25 mouse cellular contexts compared by ENCODE assay signal in genomic region chr1:92148527-92148926, GRCm38 (mm10). TPM values are rescaled to one million over a fixed set of nuclear protein-coding genes. Genes with fewer than 3 reads are reported as not detected.
DNase-seq lines count a peak whose midpoint lies in the region; ATAC-seq and TF ChIP-seq lines count a peak whose summit lies in the region.
"Had no signal": no experiment of that assay in that cellular context is flagged by ENCODE, and none has a peak within 500 bp of the region (broad histone marks: within the 10 kb centered on the region; RNA-seq: fewer than 3 reads in every experiment).

No protein-coding gene starts in this region.

- H3K4me3 ChIP-seq in MEL (ENCODE audit: control insufficient read depth in 1 of 2, insufficient read depth in 1 of 2, low read depth in 2 of 2, low read length in 2 of 2) = no peak overlapping the region
- H3K4me3 ChIP-seq in midbrain, embryonic 13.5 days (replicated peaks) = no peak overlapping the region
- H3K4me3 ChIP-seq: gastrocnemius, adult 2 months; heart, adult 2 months; heart, embryonic 10.5 days; heart, embryonic 13.5 days; hindbrain, embryonic 12.5 days; hindbrain, embryonic 15.5 days had no signal

- WGBS in midbrain, embryonic 13.5 days = 100% methylated on average over 1 of the region's 1 CpGs

- H3K79me2 ChIP-seq in MEL (ENCODE audit: control insufficient read depth, insufficient read depth, low read length, poor library complexity) = no peaks in the 10 kb centered on the region; the same call in 1 of the 2 replicates

- TF ChIP-seq EP300 in MEL (IDR thresholded peaks at IDR 0.05; ENCODE audit: low read depth in 1 of 2, low read length in 2 of 2) = peak in 1 of 2 experiments; percentile 24; a peak in 1 of 4 replicates

- no peak for TF ChIP-seq RAD21 in MEL (IDR thresholded peaks at IDR 0.05; ENCODE audit: low read depth, low read length)

- H3K9ac ChIP-seq in MEL (ENCODE audit: control insufficient read depth, low read depth, low read length, poor library complexity, severe bottlenecking) = no peak overlapping the region
- H3K9ac ChIP-seq in midbrain, embryonic 13.5 days (replicated peaks) = no peak overlapping the region
- H3K9ac ChIP-seq: forebrain, postnatal 0 days; heart, embryonic 13.5 days; hindbrain, embryonic 12.5 days; hindbrain, embryonic 15.5 days had no signal

- TF ChIP-seq CTCF in MEL (IDR thresholded peaks at IDR 0.05 in 2 of 3, conservative IDR thresholded peaks at IDR 0.05 in 1 of 3; ENCODE audit: control insufficient read depth in 1 of 3, insufficient read depth in 1 of 3, low read depth in 2 of 3, low read length in 3 of 3, poor library complexity in 1 of 3, severe bottlenecking in 1 of 3) = no peak

- peak; percentile 21 for DNase-seq in CD4-positive helper T cell, adult 2 months (ENCODE audit: low read depth, low spot score)
- peak; percentile 52 for DNase-seq in MEL (ENCODE audit: low read depth, low spot score)
- DNase-seq in induced T-regulatory cell, adult 2 months (ENCODE audit: low read depth) = peak; percentile 19
- peak; percentile 35 for DNase-seq in naive thymus-derived CD4-positive, alpha-beta T cell, adult 2 months (ENCODE audit: low read depth)
- DNase-seq in gastrocnemius, postnatal 14 days = no peak
- no peak for DNase-seq in urinary bladder, adult 18-20 months (ENCODE audit: low spot score in 2 of 2)
- DNase-seq: adrenal gland, adult 8-10 months; adrenal gland, postnatal 25 days; B cell, adult 2 months; cerebellum, adult 11-12 months; cerebellum, adult 8-10 months; cerebellum, postnatal 10 days; forebrain, postnatal 0 days; gastrocnemius, postnatal 25 days; heart, adult 2 months had no signal

- no peak for TF ChIP-seq POLR2A in MEL (IDR thresholded peaks at IDR 0.05; ENCODE audit: control insufficient read depth in 1 of 2, insufficient read depth in 1 of 2, low read depth in 1 of 2, low read length in 2 of 2, poor library complexity in 1 of 2)

- peaks cover 3 to 12% of the 10 kb centered on the region in 2 experiments for H3K4me1 ChIP-seq in MEL (ENCODE audit: control insufficient read depth in 1 of 2, insufficient read depth in 2 of 2, low read length in 2 of 2)
- peaks cover 12% of the 10 kb centered on the region; the same call in 1 of the 2 replicates for H3K4me1 ChIP-seq in midbrain, embryonic 13.5 days (replicated peaks)

- H3K27ac ChIP-seq in MEL (ENCODE audit: control insufficient read depth, low read depth, low read length) = no peak overlapping the region
- H3K27ac ChIP-seq in midbrain, embryonic 13.5 days = no peak overlapping the region
- H3K27ac ChIP-seq: gastrocnemius, adult 2 months; heart, adult 2 months; heart, embryonic 10.5 days; heart, embryonic 13.5 days; hindbrain, embryonic 12.5 days; hindbrain, embryonic 15.5 days had no signal

- no peaks in the 10 kb centered on the region for H3K27me3 ChIP-seq in MEL (ENCODE audit: control insufficient read depth in 1 of 2, insufficient read depth in 2 of 2, low read length in 2 of 2)
- H3K27me3 ChIP-seq in midbrain, embryonic 13.5 days = no peaks in the 10 kb centered on the region
- H3K27me3 ChIP-seq: heart, embryonic 13.5 days; hindbrain, embryonic 12.5 days; hindbrain, embryonic 15.5 days had no signal

- no peaks in the 10 kb centered on the region for H3K9me3 ChIP-seq in MEL (replicated peaks; ENCODE audit: insufficient read depth, low read length)
- H3K9me3 ChIP-seq in midbrain, embryonic 13.5 days = no peaks in the 10 kb centered on the region
- H3K9me3 ChIP-seq: heart, embryonic 10.5 days; heart, embryonic 13.5 days; hindbrain, embryonic 12.5 days; hindbrain, embryonic 15.5 days had no signal

- no peak for ATAC-seq in midbrain, embryonic 13.5 days
- ATAC-seq: activated CD4-positive, CD25-positive, alpha-beta regulatory T cell, adult 4 months; CD4-positive, CD25-positive, alpha-beta regulatory T cell, adult 4 months; forebrain, embryonic 14.5 days; forebrain, postnatal 0 days; intestine, embryonic 16.5 days had no signal

- H3K4me2 ChIP-seq in midbrain, embryonic 13.5 days (replicated peaks) = no peak overlapping the region
- H3K4me2 ChIP-seq: heart, embryonic 13.5 days; hindbrain, embryonic 12.5 days; hindbrain, embryonic 15.5 days had no signal

- intact Hi-C loops in gastrocnemius, postnatal 14 days (cut with DNase I; ENCODE audit: low total_unique reads) = no loop called here

- peaks cover 2 to 9% of the 10 kb centered on the region in 2 experiments for H3K36me3 ChIP-seq in MEL (ENCODE audit: control insufficient read depth in 1 of 2, insufficient read depth in 2 of 2, low read length in 2 of 2)
- H3K36me3 ChIP-seq in midbrain, embryonic 13.5 days = 0 out of 2 replicates have a peak, but pooled peaks cover 17% of the 10 kb centered on the region
- H3K36me3 ChIP-seq: hindbrain, embryonic 15.5 days had no signal

TF ChIP-seq in MEL, 35 proteins besides CTCF, POLR2A, EP300 and RAD21:
- peak; percentile 11; the same call in 1 of the 2 replicates for TF ChIP-seq TCF12 (IDR thresholded peaks at IDR 0.05; ENCODE audit: low read depth, low read length)
- TF ChIP-seq MAZ (IDR thresholded peaks at IDR 0.05; ENCODE audit: low read depth, low read length) = no peak
- peak; percentile 36; the same call in 1 of the 2 replicates for TF ChIP-seq GATA1 (IDR thresholded peaks at IDR 0.05; ENCODE audit: low read depth, low read length)
- TF ChIP-seq GABPA (IDR thresholded peaks at IDR 0.05; ENCODE audit: low read depth, low read length) = no peak
- TF ChIP-seq RCOR1 (IDR thresholded peaks at IDR 0.05; ENCODE audit: low read depth, low read length) = peak; percentile 38; the same call in 1 of the 2 replicates
- TF ChIP-seq ETS1 (IDR thresholded peaks at IDR 0.05; ENCODE audit: low read depth, low read length) = 0 out of 2 replicates have a peak, but pooled peaks have one; percentile 14

RNA-seq across cellular contexts. Expression of gene Hdac4, which starts 47.0 kb away (rescaled TPM):
- total RNA-seq in MEL (2012; rRNA removed) = 12.3 and 12.6 TPM in 2 replicates
- 10 to 100 TPM; 11.0 to 19.5 TPM for polyA plus RNA-seq in MEL (2012; ENCODE audit: insufficient read depth in 1 of 2, insufficient read length in 2 of 2, low read depth in 1 of 2, low replicate concordance in 2 of 2, missing spikeins in 1 of 2)
- polyA plus RNA-seq in midbrain, embryonic 13.5 days (2015; fragmentation: Nextera tagmentation; extraction: Ambion mirVana) = 24.3 and 25.6 TPM in 2 replicates
- total RNA-seq in gastrocnemius, postnatal 14 days (2021) = 10 to 100 TPM; 38.8 to 40.8 TPM

Comparison
In these comparisons a context has a peak if more than half of its experiments do, and no peak if none do; other contexts are left out.
1. DNase-seq: peak in CD4-positive helper T cell, adult 2 months (single experiment), MEL (single experiment), induced T-regulatory cell, adult 2 months (single experiment) and naive thymus-derived CD4-positive, alpha-beta T cell, adult 2 months (single experiment); none in gastrocnemius, postnatal 14 days (single experiment) and urinary bladder, adult 18-20 months (0 of 2).